Mouse (Mus musculus): ENCODE data around the gene Oser1. TPM values are rescaled to one million over a fixed set of nuclear protein-coding genes. Genes with fewer than 3 reads are reported as not detected.
"Not testable (repeated sequence)": the region's sequence is repeated elsewhere in the genome, so short reads cannot be mapped to it uniquely, and the experiment has no call there.

Oser1 gene
- polyA plus RNA-seq, 1 experiment = 44.6 TPM

GRCm38 (mm10) chr2:163462801-163463200, 38.3 kb upstream of the Oser1 start:
- no peak overlapping the region for H3ac ChIP-seq (ENCODE audit: control insufficient read depth, insufficient read length, low read depth)
- no peaks in the 10 kb centered on the region for H3K79me3 ChIP-seq (ENCODE audit: low read depth)
- H3K79me2 ChIP-seq (ENCODE audit: control insufficient read depth, insufficient read depth) = no peaks in the 10 kb centered on the region
- no peak overlapping the region for H3K4me3 ChIP-seq (ENCODE audit: insufficient read depth, poor library complexity, severe bottlenecking)
- H3K36me3 ChIP-seq (ENCODE audit: control insufficient read depth, insufficient read depth) = peaks cover under 1% of the 10 kb centered on the region
- TF ChIP-seq FOSL1 (IDR thresholded peaks at IDR 0.05; ENCODE audit: insufficient read depth, low read length, poor library complexity, severe bottlenecking) (no peak), CTCF (IDR thresholded peaks at IDR 0.05; ENCODE audit: control insufficient read depth, insufficient read depth, insufficient read length) (no peak), CEBPB (IDR thresholded peaks at IDR 0.05; ENCODE audit: low read depth) (no peak), MYOD1 (IDR thresholded peaks at IDR 0.05; ENCODE audit: control insufficient read depth, insufficient read length, low read depth) (no peak)
- H3K27me3 ChIP-seq (ENCODE audit: control insufficient read depth, insufficient read depth, insufficient read length) = peaks cover 18% of the 10 kb centered on the region

DNA sequence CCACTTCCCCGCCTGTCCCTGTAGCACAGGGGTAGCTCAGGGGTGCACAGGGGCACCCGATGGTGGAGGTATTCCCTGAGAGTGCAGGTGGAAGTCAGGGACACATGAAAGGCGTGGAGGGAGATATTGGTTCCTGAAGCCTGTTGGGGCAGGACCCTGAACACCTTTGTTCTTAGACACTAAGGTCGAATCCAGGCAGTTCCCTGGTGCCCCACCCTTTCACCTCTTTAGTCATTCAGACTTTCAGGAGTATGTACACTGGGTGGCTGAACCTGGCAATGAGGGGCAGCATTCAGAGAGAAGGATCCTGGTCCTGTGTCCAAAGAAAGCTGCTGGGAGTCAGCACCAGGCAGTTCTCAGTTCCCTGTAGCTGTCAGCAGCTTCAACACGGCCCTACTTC, 37.9 kb upstream of the Oser1 start:
- no peak overlapping the region for H3ac ChIP-seq (ENCODE audit: control insufficient read depth, insufficient read length, low read depth)
- no peak overlapping the region for H3K4me3 ChIP-seq (ENCODE audit: insufficient read depth, poor library complexity, severe bottlenecking)
- no peaks in the 10 kb centered on the region for H3K36me3 ChIP-seq (ENCODE audit: control insufficient read depth, insufficient read depth)
- no peaks in the 10 kb centered on the region for H3K79me3 ChIP-seq (ENCODE audit: low read depth)
- TF ChIP-seq CTCF (IDR thresholded peaks at IDR 0.05; ENCODE audit: control insufficient read depth, insufficient read depth, insufficient read length) (no peak), FOSL1 (IDR thresholded peaks at IDR 0.05; ENCODE audit: insufficient read depth, low read length, poor library complexity, severe bottlenecking) (no peak), MYOG (IDR thresholded peaks at IDR 0.05; ENCODE audit: control insufficient read depth, extremely low read depth, insufficient read length) (no peak), USF1 (IDR thresholded peaks at IDR 0.05; ENCODE audit: low read depth) (no peak), MYOD1 (IDR thresholded peaks at IDR 0.05; ENCODE audit: control insufficient read depth, insufficient read length, low read depth) (no peak), MAX (IDR thresholded peaks at IDR 0.05) (no peak), CEBPB (IDR thresholded peaks at IDR 0.05; ENCODE audit: low read depth) (no peak)
- no peaks in the 10 kb centered on the region for H3K79me2 ChIP-seq (ENCODE audit: control insufficient read depth, insufficient read depth)
- peaks cover 21% of the 10 kb centered on the region for H3K27me3 ChIP-seq (ENCODE audit: control insufficient read depth, insufficient read depth, insufficient read length)

DNA sequence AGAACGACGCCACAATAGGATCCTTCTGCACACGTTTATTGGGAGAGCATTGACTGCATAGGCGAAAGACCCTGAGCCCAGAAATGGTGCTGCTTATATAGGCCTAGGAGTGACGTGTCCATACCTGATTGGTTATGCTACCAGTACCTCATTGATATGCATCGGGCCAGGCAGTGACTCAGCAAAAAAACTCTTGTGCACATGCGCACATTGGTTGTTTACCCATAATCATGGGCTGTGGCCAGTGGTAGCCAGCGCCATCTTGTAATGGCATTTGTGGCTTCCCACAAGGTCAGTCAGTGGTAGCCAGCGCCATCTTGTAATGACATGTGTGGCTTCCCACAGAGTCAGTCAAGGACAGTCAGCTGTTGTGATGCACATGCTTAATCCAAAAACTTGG, 36.8 kb upstream of the Oser1 start:
- not testable (repeated sequence) for H3K4me3 ChIP-seq (ENCODE audit: insufficient read depth, poor library complexity, severe bottlenecking); H3K79me2 ChIP-seq (ENCODE audit: control insufficient read depth, insufficient read depth); H3ac ChIP-seq (ENCODE audit: control insufficient read depth, insufficient read length, low read depth); H3K36me3 ChIP-seq (ENCODE audit: control insufficient read depth, insufficient read depth); H3K79me3 ChIP-seq (ENCODE audit: low read depth)
- H3K27me3 ChIP-seq (ENCODE audit: control insufficient read depth, insufficient read depth, insufficient read length) = peaks cover 21% of the 10 kb centered on the region

- H3K27me3 ChIP-seq (ENCODE audit: control insufficient read depth, insufficient read depth, insufficient read length) = peaks cover 23% of the 10 kb centered on the region
- no peaks in the 10 kb centered on the region for H3K79me2 ChIP-seq (ENCODE audit: control insufficient read depth, insufficient read depth)
- TF ChIP-seq USF1 (IDR thresholded peaks at IDR 0.05; ENCODE audit: low read depth) (no peak), FOSL1 (IDR thresholded peaks at IDR 0.05; ENCODE audit: insufficient read depth, low read length, poor library complexity, severe bottlenecking) (no peak), MAX (IDR thresholded peaks at IDR 0.05) (no peak), MYOG (IDR thresholded peaks at IDR 0.05; ENCODE audit: control insufficient read depth, extremely low read depth, insufficient read length) (no peak), MYOD1 (IDR thresholded peaks at IDR 0.05; ENCODE audit: control insufficient read depth, insufficient read length, low read depth) (no peak), CEBPB (IDR thresholded peaks at IDR 0.05; ENCODE audit: low read depth) (no peak), CTCF (IDR thresholded peaks at IDR 0.05; ENCODE audit: control insufficient read depth, insufficient read depth, insufficient read length) (no peak)
- H3K79me3 ChIP-seq (ENCODE audit: low read depth) = no peaks in the 10 kb centered on the region
- no peak overlapping the region for H3K4me3 ChIP-seq (ENCODE audit: insufficient read depth, poor library complexity, severe bottlenecking)
- H3ac ChIP-seq (ENCODE audit: control insufficient read depth, insufficient read length, low read depth) = no peak overlapping the region
- H3K36me3 ChIP-seq (ENCODE audit: control insufficient read depth, insufficient read depth) = no peaks in the 10 kb centered on the region
Observed at GRCm38 (mm10) chr2:163460622-163461021, 36.1 kb upstream of the Oser1 start.

- TF ChIP-seq CTCF (IDR thresholded peaks at IDR 0.05; ENCODE audit: control insufficient read depth, insufficient read depth, insufficient read length) (no peak), FOSL1 (IDR thresholded peaks at IDR 0.05; ENCODE audit: insufficient read depth, low read length, poor library complexity, severe bottlenecking) (no peak), MYOD1 (IDR thresholded peaks at IDR 0.05; ENCODE audit: control insufficient read depth, insufficient read length, low read depth) (no peak), USF1 (IDR thresholded peaks at IDR 0.05; ENCODE audit: low read depth) (no peak), MYOG (IDR thresholded peaks at IDR 0.05; ENCODE audit: control insufficient read depth, extremely low read depth, insufficient read length) (no peak), CEBPB (IDR thresholded peaks at IDR 0.05; ENCODE audit: low read depth) (no peak), MAX (IDR thresholded peaks at IDR 0.05) (no peak)
- H3K27me3 ChIP-seq (ENCODE audit: control insufficient read depth, insufficient read depth, insufficient read length) = peaks cover 36% of the 10 kb centered on the region
- H3K36me3 ChIP-seq (ENCODE audit: control insufficient read depth, insufficient read depth) = no peaks in the 10 kb centered on the region
- H3ac ChIP-seq (ENCODE audit: control insufficient read depth, insufficient read length, low read depth) = no peak overlapping the region
- no peaks in the 10 kb centered on the region for H3K79me3 ChIP-seq (ENCODE audit: low read depth)
- no peaks in the 10 kb centered on the region for H3K79me2 ChIP-seq (ENCODE audit: control insufficient read depth, insufficient read depth)
- no peak overlapping the region for H3K4me3 ChIP-seq (ENCODE audit: insufficient read depth, poor library complexity, severe bottlenecking)
Observed at GRCm38 (mm10) chr2:163459380-163459779, 34.9 kb upstream of the Oser1 start.

DNA sequence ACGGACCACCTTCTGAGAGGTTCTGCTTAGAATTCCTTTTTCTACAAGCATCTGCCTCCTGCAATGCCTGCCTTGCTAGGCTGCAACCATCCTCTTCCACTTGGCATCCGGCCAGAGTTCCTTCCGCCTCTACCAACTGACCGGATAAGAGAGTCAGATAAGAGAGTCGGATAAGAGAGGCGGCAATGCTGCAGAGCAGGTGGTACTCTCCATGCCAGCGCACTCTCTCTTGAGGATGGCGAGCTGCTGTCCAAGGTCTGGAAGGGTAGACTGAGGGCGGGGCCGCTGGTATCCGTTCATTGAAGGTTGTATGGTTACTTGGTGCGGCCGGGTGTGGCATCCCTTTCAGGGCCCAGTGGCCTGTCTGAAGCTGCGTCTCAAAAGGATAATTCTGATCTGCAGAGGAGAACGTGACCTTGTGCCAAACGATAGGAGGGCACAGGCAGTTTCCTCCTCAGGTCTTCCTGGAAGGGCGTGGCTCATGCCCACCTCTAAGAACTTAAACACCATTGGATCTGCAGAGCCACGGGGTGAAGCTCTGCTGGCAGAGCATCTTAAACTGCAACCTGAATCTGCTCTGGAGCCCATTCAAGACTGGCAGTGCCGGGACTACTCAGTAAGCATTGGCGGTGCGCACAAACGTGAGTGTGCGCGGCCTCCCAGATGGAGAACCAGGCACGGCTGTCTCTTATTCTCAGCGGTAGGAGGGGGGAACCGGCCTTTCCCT, 34.2 kb upstream of the Oser1 start:
- Histone ChIP-seq H3K4me3 (ENCODE audit: insufficient read depth, poor library complexity, severe bottlenecking) (no peak overlapping the region), H3K79me2 (ENCODE audit: control insufficient read depth, insufficient read depth) (no peaks in the 10 kb centered on the region), H3ac (ENCODE audit: control insufficient read depth, insufficient read length, low read depth) (no peak overlapping the region), H3K79me3 (ENCODE audit: low read depth) (no peaks in the 10 kb centered on the region), H3K36me3 (ENCODE audit: control insufficient read depth, insufficient read depth) (no peaks in the 10 kb centered on the region), H3K27me3 (ENCODE audit: control insufficient read depth, insufficient read depth, insufficient read length) (peaks cover 40% of the 10 kb centered on the region)
- TF ChIP-seq FOSL1 (IDR thresholded peaks at IDR 0.05; ENCODE audit: insufficient read depth, low read length, poor library complexity, severe bottlenecking) (no peak), CEBPB (IDR thresholded peaks at IDR 0.05; ENCODE audit: low read depth) (no peak), USF1 (IDR thresholded peaks at IDR 0.05; ENCODE audit: low read depth) (no peak), MYOD1 (IDR thresholded peaks at IDR 0.05; ENCODE audit: control insufficient read depth, insufficient read length, low read depth) (no peak), MAX (IDR thresholded peaks at IDR 0.05) (no peak), MYOG (IDR thresholded peaks at IDR 0.05; ENCODE audit: control insufficient read depth, extremely low read depth, insufficient read length) (no peak), CTCF (IDR thresholded peaks at IDR 0.05; ENCODE audit: control insufficient read depth, insufficient read depth, insufficient read length) (no peak)
